Mouse (Mus musculus): Measurements from ENCODE around the gene Kcnip1. TPM values are rescaled to one million over a fixed set of nuclear protein-coding genes. Genes with fewer than 3 reads are reported as not detected.

The Kcnip1 gene
- polyA plus RNA-seq, 1 experiment from 2014 or later: 0.16 TPM

GRCm38 (mm10) chr11:33660016-33660913, 332.7 kb downstream of the Kcnip1 start:
- H3K4me2 ChIP-seq: no peak overlapping the region
- H3K27me3 ChIP-seq: no peaks in the 10 kb centered on the region
- no peaks in the 10 kb centered on the region for H3K9me3 ChIP-seq (replicated peaks)
- no peak overlapping the region for H3K9ac ChIP-seq
- no peaks in the 10 kb centered on the region for H3K4me1 ChIP-seq (replicated peaks)
- no peak overlapping the region for H3K4me3 ChIP-seq (replicated peaks)
- no peak overlapping the region for H3K27ac ChIP-seq (replicated peaks)
- ATAC-seq (ENCODE audit: insufficient read depth): no peak
- no peaks in the 10 kb centered on the region for H3K36me3 ChIP-seq (replicated peaks)
- 45% methylated on average over 13 of the region's 13 CpGs for WGBS (ENCODE audit: insufficient replicate concordance)

GRCm38 (mm10) chr11:33655861-33656593, 336.9 kb downstream of the Kcnip1 start:
- H3K27me3 ChIP-seq: no peaks in the 10 kb centered on the region
- ATAC-seq (ENCODE audit: insufficient read depth): no peak
- 58% methylated on average over 7 of the region's 7 CpGs for WGBS (ENCODE audit: insufficient replicate concordance)
- no peaks in the 10 kb centered on the region for H3K4me1 ChIP-seq (replicated peaks)
- H3K27ac ChIP-seq (replicated peaks): no peak overlapping the region
- H3K36me3 ChIP-seq (replicated peaks): no peaks in the 10 kb centered on the region
- H3K9ac ChIP-seq: no peak overlapping the region
- no peak overlapping the region for H3K4me3 ChIP-seq (replicated peaks)
- no peaks in the 10 kb centered on the region for H3K9me3 ChIP-seq (replicated peaks)
- H3K4me2 ChIP-seq: no peak overlapping the region

DNA sequence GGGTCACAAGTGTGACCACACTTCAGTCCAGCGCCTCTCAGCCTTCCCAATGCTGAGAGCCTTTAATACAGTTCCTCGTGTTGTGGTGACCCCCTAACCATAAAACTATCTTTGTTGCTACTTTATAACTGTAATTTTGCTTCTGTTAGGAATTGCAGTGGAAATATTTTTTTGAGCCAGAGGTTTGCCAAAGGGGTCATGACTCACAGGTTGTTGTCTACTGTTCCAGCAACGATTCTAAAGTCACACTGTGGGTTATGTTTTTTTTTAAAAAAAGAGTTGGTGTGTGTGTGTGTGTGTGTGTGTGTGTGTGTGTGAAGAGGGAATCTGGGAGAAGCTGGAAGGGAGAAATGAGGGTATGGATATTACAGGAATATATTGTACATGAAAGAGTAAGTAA, 337.7 kb downstream of the Kcnip1 start:
- no peak overlapping the region for H3K27ac ChIP-seq (replicated peaks)
- WGBS (ENCODE audit: insufficient replicate concordance): 34% methylated on average over 3 of the region's 3 CpGs
- no peaks in the 10 kb centered on the region for H3K9me3 ChIP-seq (replicated peaks)
- no peak overlapping the region for H3K4me2 ChIP-seq
- ATAC-seq (ENCODE audit: insufficient read depth): no peak
- no peaks in the 10 kb centered on the region for H3K36me3 ChIP-seq (replicated peaks)
- no peak overlapping the region for H3K9ac ChIP-seq
- no peak overlapping the region for H3K4me3 ChIP-seq (replicated peaks)
- no peaks in the 10 kb centered on the region for H3K4me1 ChIP-seq (replicated peaks)
- H3K27me3 ChIP-seq: no peaks in the 10 kb centered on the region

GRCm38 (mm10) chr11:33654485-33654884, 338.5 kb downstream of the Kcnip1 start:
- no peak for ATAC-seq (ENCODE audit: insufficient read depth)
- WGBS (ENCODE audit: insufficient replicate concordance): 49% methylated on average over 2 of the region's 2 CpGs

DNA sequence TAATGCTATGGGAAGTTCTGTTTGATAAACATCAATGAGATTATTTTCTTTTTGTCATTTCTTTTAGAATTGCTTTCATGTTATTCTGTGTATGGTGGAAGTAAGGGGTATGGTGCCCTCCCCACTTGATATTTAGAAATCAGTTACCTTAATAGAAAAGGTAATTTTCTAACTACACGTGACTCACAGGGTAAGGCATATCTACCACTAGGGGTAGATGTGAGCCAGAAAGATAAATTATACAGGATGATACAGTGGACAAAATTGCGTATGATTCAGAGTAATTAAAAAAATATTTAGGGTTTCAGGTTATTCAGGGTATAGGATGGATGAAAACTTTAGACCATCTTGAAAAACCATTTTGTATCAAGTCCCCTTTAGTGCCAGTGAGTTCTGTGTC, 343.6 kb downstream of the Kcnip1 start:
- H3K36me3 ChIP-seq (replicated peaks): no peaks in the 10 kb centered on the region
- WGBS (ENCODE audit: insufficient replicate concordance): 53% methylated on average over 2 of the region's 2 CpGs
- no peak for ATAC-seq (ENCODE audit: insufficient read depth)
- no peak overlapping the region for H3K4me2 ChIP-seq
- H3K9ac ChIP-seq: no peak overlapping the region
- no peaks in the 10 kb centered on the region for H3K4me1 ChIP-seq (replicated peaks)
- H3K27me3 ChIP-seq: no peaks in the 10 kb centered on the region
- H3K4me3 ChIP-seq (replicated peaks): no peak overlapping the region
- H3K9me3 ChIP-seq (replicated peaks): no peaks in the 10 kb centered on the region
- H3K27ac ChIP-seq (replicated peaks): no peak overlapping the region

More at GRCm38 (mm10) chr11:33654485-33654884, 338.5 kb downstream of the Kcnip1 start:
- Histone ChIP-seq H3K4me3 (replicated peaks) (no peak overlapping the region), H3K36me3 (replicated peaks) (no peaks in the 10 kb centered on the region), H3K9me3 (replicated peaks) (no peaks in the 10 kb centered on the region), H3K4me2 (no peak overlapping the region), H3K27ac (replicated peaks) (no peak overlapping the region), H3K9ac (no peak overlapping the region), H3K27me3 (no peaks in the 10 kb centered on the region), H3K4me1 (replicated peaks) (no peaks in the 10 kb centered on the region)

GRCm38 (mm10) chr11:33637107-33637506, 355.8 kb downstream of the Kcnip1 start:
- WGBS (ENCODE audit: insufficient replicate concordance): 14% methylated on average over 2 of the region's 2 CpGs
- H3K4me2 ChIP-seq: no peak overlapping the region
- no peak overlapping the region for H3K9ac ChIP-seq
- H3K4me1 ChIP-seq (replicated peaks): no peaks in the 10 kb centered on the region
- no peaks in the 10 kb centered on the region for H3K27me3 ChIP-seq
- no peaks in the 10 kb centered on the region for H3K36me3 ChIP-seq (replicated peaks)
- no peaks in the 10 kb centered on the region for H3K9me3 ChIP-seq (replicated peaks)
- H3K4me3 ChIP-seq (replicated peaks): no peak overlapping the region
- no peak overlapping the region for H3K27ac ChIP-seq (replicated peaks)
- ATAC-seq (ENCODE audit: insufficient read depth): no peak

- H3K4me2 ChIP-seq: no peak overlapping the region
- no peak for ATAC-seq (ENCODE audit: insufficient read depth)
- H3K4me3 ChIP-seq (replicated peaks): no peak overlapping the region
- H3K9ac ChIP-seq: no peak overlapping the region
- no peaks in the 10 kb centered on the region for H3K9me3 ChIP-seq (replicated peaks)
- H3K4me1 ChIP-seq (replicated peaks): no peaks in the 10 kb centered on the region
- 57% methylated on average over 4 of the region's 4 CpGs for WGBS (ENCODE audit: insufficient replicate concordance)
- H3K36me3 ChIP-seq (replicated peaks): no peaks in the 10 kb centered on the region
- H3K27me3 ChIP-seq: no peaks in the 10 kb centered on the region
- no peak overlapping the region for H3K27ac ChIP-seq (replicated peaks)
Observed at GRCm38 (mm10) chr11:33627136-33627742, 365.7 kb downstream of the Kcnip1 start.

- no peaks in the 10 kb centered on the region for H3K36me3 ChIP-seq (replicated peaks)
- H3K4me3 ChIP-seq (replicated peaks): no peak overlapping the region
- H3K9ac ChIP-seq: no peak overlapping the region
- H3K9me3 ChIP-seq (replicated peaks): no peaks in the 10 kb centered on the region
- H3K4me2 ChIP-seq: no peak overlapping the region
- H3K27ac ChIP-seq (replicated peaks): no peak overlapping the region
- H3K27me3 ChIP-seq: no peaks in the 10 kb centered on the region
- no peak for ATAC-seq (ENCODE audit: insufficient read depth)
- 6% methylated on average over 15 of the region's 15 CpGs for WGBS (ENCODE audit: insufficient replicate concordance)
- H3K4me1 ChIP-seq (replicated peaks): no peaks in the 10 kb centered on the region
Observed at GRCm38 (mm10) chr11:33614218-33614617, 378.7 kb downstream of the Kcnip1 start.

GRCm38 (mm10) chr11:33607784-33608183, 385.2 kb downstream of the Kcnip1 start:
- Histone ChIP-seq H3K36me3 (replicated peaks) (no peaks in the 10 kb centered on the region), H3K4me2 (no peak overlapping the region), H3K27me3 (no peaks in the 10 kb centered on the region), H3K27ac (replicated peaks) (no peak overlapping the region), H3K9me3 (replicated peaks) (no peaks in the 10 kb centered on the region), H3K4me3 (replicated peaks) (no peak overlapping the region), H3K4me1 (replicated peaks) (no peaks in the 10 kb centered on the region), H3K9ac (no peak overlapping the region)
- no peak for ATAC-seq (ENCODE audit: insufficient read depth)
- 24% methylated on average over 3 of the region's 3 CpGs for WGBS (ENCODE audit: insufficient replicate concordance)

- Histone ChIP-seq H3K4me3 (replicated peaks) (no peak overlapping the region), H3K36me3 (replicated peaks) (no peaks in the 10 kb centered on the region), H3K4me1 (replicated peaks) (no peaks in the 10 kb centered on the region), H3K27ac (replicated peaks) (no peak overlapping the region), H3K9ac (no peak overlapping the region), H3K9me3 (replicated peaks) (no peaks in the 10 kb centered on the region), H3K27me3 (no peaks in the 10 kb centered on the region), H3K4me2 (no peak overlapping the region)
- no peak for ATAC-seq (ENCODE audit: insufficient read depth)
- WGBS (ENCODE audit: insufficient replicate concordance): 43% methylated on average over 2 of the region's 2 CpGs
Observed at GRCm38 (mm10) chr11:33603174-33603573, 389.8 kb downstream of the Kcnip1 start.

GRCm38 (mm10) chr11:33598986-33599385, 394.0 kb downstream of the Kcnip1 start, which contains the start of gene D130052B06Rik:
Gene D130052B06Rik, plus strand, starts transcription at chr11:33599302.
- Histone ChIP-seq H3K4me3 (replicated peaks) (no peak within 1 kb of the TSS), H3K9ac (no peak within 1 kb of the TSS), H3K27me3 (no peaks in the 10 kb centered on the region), H3K9me3 (replicated peaks) (no peaks in the 10 kb centered on the region), H3K4me2 (no peak within 1 kb of the TSS), H3K27ac (replicated peaks) (no peak within 1 kb of the TSS), H3K4me1 (replicated peaks) (no peaks in the 10 kb centered on the region), H3K36me3 (replicated peaks) (no peaks in the 10 kb centered on the region)
- WGBS (ENCODE audit: insufficient replicate concordance): 55% methylated on average over 4 of the region's 4 CpGs
- ATAC-seq (ENCODE audit: insufficient read depth): no peak

All from liver, embryonic 15.5 days (tissue).